Mouse (Mus musculus) lung, embryonic 16.5 days (tissue): ENCODE measurements around the gene Fbxw21. TPM values are rescaled to one million over a fixed set of nuclear protein-coding genes. Genes with fewer than 3 reads are reported as not detected.
"Not testable (repeated sequence)": the region's sequence is repeated elsewhere in the genome, so short reads cannot be mapped to it uniquely, and the experiment has no call there.

ENCODE experiments used
- ATAC-seq: fragments of 200-750 bp; cut with Nextera tagmentation; 2 replicates; pipeline ENCODE4 v1.8.0; 2017; ENCODE audit warnings: low read depth, mild to moderate bottlenecking, moderate library complexity
- H3K27ac ChIP-seq: fragments of 300-500 bp; sonication (generic); 2 replicates; pipeline ENCODE4 v1.5.1; 2014; ENCODE audit warnings: mild to moderate bottlenecking, control low read depth, low read length
- H3K27me3 ChIP-seq: fragments of 300-500 bp; sonication (generic); 2 replicates; pipeline ENCODE4 v1.6.1; 2014; ENCODE audit warnings: low read depth, low read length, mixed read lengths; ENCODE audit not compliant: control insufficient read depth, insufficient read depth
- H3K36me3 ChIP-seq: fragments of 300-500 bp; sonication (generic); 2 replicates; pipeline ENCODE4 v1.6.1; 2014; ENCODE audit warnings: low read length; ENCODE audit not compliant: control insufficient read depth, insufficient read depth
- H3K4me1 ChIP-seq: fragments of 300-500 bp; sonication (generic); replicated peaks from 2 replicates; pipeline ENCODE4 v1.6.1; 2014; ENCODE audit warnings: low read length, mixed read lengths; ENCODE audit not compliant: control insufficient read depth, insufficient read depth
- H3K4me2 ChIP-seq: fragments of 300-500 bp; sonication (generic); 2 replicates; pipeline ENCODE4 v1.6.1; 2014; ENCODE audit warnings: low read depth, low read length, control low read depth
- H3K4me3 ChIP-seq: fragments of 300-500 bp; sonication (generic); 2 replicates; pipeline ENCODE4 v1.5.1; 2014; ENCODE audit warnings: mild to moderate bottlenecking, low read length, control low read depth
- H3K9ac ChIP-seq: fragments of 300-500 bp; sonication (generic); 2 replicates; pipeline ENCODE4 v1.6.1; 2014; ENCODE audit warnings: low read length, control low read depth
- H3K9me3 ChIP-seq: fragments of 300-500 bp; sonication (generic); 2 replicates; pipeline ENCODE4 v1.6.1; 2016; ENCODE audit warnings: low read length; ENCODE audit not compliant: control insufficient read depth
- whole genome bisulfite sequencing: fragments of 180-500 bp; shearing (Covaris S2); extraction: QIAGEN DNeasy Blood & Tissue Kit; methylation state at CpG from one replicate; pipeline ENCODE4 v1.1.7; 2014; 5-methylcytosine and 5-hydroxymethylcytosine counted together
- polyA plus RNA-seq: library from polyadenylated mRNA; unstranded; fragments of >200 nt; fragmentation: Nextera tagmentation; extraction: Ambion mirVana; gene quantifications from 2 replicates; pipeline ENCODE4 v1.2.1, GENCODE M21; 2015

The Fbxw21 gene
- polyA plus RNA-seq = not detected in 2 replicates

GRCm38 (mm10) chr9:109161941-109162340 lies at the start of gene Fbxw21:
Fbxw21 (minus strand) TSS chr9:109162041.
- no peaks in the 10 kb centered on the region for H3K27me3 ChIP-seq
- WGBS = 66% methylated on average over 3 of the region's 3 CpGs
- no peaks in the 10 kb centered on the region for H3K36me3 ChIP-seq
- no peaks in the 10 kb centered on the region for H3K9me3 ChIP-seq
- no peak within 1 kb of the TSS for H3K9ac ChIP-seq
- no peak within 1 kb of the TSS for H3K4me3 ChIP-seq
- no peak within 1 kb of the TSS for H3K27ac ChIP-seq
- H3K4me1 ChIP-seq = no peaks in the 10 kb centered on the region
- no peak for ATAC-seq
- no peak within 1 kb of the TSS for H3K4me2 ChIP-seq

- H3K27ac ChIP-seq, H3K36me3 ChIP-seq, H3K4me2 ChIP-seq, H3K9me3 ChIP-seq, H3K9ac ChIP-seq, ATAC-seq, H3K27me3 ChIP-seq, H3K4me3 ChIP-seq, H3K4me1 ChIP-seq: not testable (repeated sequence)
- WGBS = 69% methylated on average over 1 of the region's 1 CpGs
Observed at GRCm38 (mm10) chr9:109201347-109201746, 39.5 kb upstream of the Fbxw21 start.

- H3K4me1 ChIP-seq = no peaks in the 10 kb centered on the region
- H3K4me2 ChIP-seq = no peak overlapping the region
- WGBS = 88% methylated on average over 1 of the region's 1 CpGs
- H3K27me3 ChIP-seq = no peaks in the 10 kb centered on the region
- no peak overlapping the region for H3K4me3 ChIP-seq
- H3K36me3 ChIP-seq = no peaks in the 10 kb centered on the region
- no peak overlapping the region for H3K27ac ChIP-seq
- no peaks in the 10 kb centered on the region for H3K9me3 ChIP-seq
- ATAC-seq = no peak
- no peak overlapping the region for H3K9ac ChIP-seq
Observed at GRCm38 (mm10) chr9:109200349-109200748, 38.5 kb upstream of the Fbxw21 start.

GRCm38 (mm10) chr9:109199353-109199752 lies 37.5 kb upstream of the Fbxw21 start:
- Histone ChIP-seq H3K4me2 (no peak overlapping the region), H3K9ac (no peak overlapping the region), H3K36me3 (no peaks in the 10 kb centered on the region), H3K27me3 (no peaks in the 10 kb centered on the region), H3K9me3 (no peaks in the 10 kb centered on the region), H3K4me1 (no peaks in the 10 kb centered on the region), H3K4me3 (no peak overlapping the region), H3K27ac (no peak overlapping the region)
- no peak for ATAC-seq
- WGBS = 23% methylated on average over 1 of the region's 1 CpGs

- not testable (repeated sequence) for H3K4me3 ChIP-seq, H3K27ac ChIP-seq, ATAC-seq, H3K4me1 ChIP-seq, H3K9ac ChIP-seq, H3K27me3 ChIP-seq, H3K9me3 ChIP-seq, H3K36me3 ChIP-seq, H3K4me2 ChIP-seq
- 77% methylated on average over 3 of the region's 3 CpGs for WGBS
Observed at GRCm38 (mm10) chr9:109195875-109196274, 34.0 kb upstream of the Fbxw21 start, which contains the start of gene Fbxw13. Fbxw13 (minus strand) TSS chr9:109195975.

- H3K27me3 ChIP-seq = no peaks in the 10 kb centered on the region
- H3K27ac ChIP-seq = no peak overlapping the region
- no peak for ATAC-seq
- no peaks in the 10 kb centered on the region for H3K36me3 ChIP-seq
- H3K4me1 ChIP-seq = no peaks in the 10 kb centered on the region
- no peak overlapping the region for H3K4me2 ChIP-seq
- H3K4me3 ChIP-seq = no peak overlapping the region
- H3K9ac ChIP-seq = no peak overlapping the region
- H3K9me3 ChIP-seq = no peaks in the 10 kb centered on the region
- WGBS = 83% methylated on average over 1 of the region's 1 CpGs
Observed at GRCm38 (mm10) chr9:109177208-109177607, 15.4 kb upstream of the Fbxw21 start.

- Histone ChIP-seq H3K9me3 (no peaks in the 10 kb centered on the region), H3K9ac (no peak overlapping the region), H3K4me3 (no peak overlapping the region), H3K36me3 (no peaks in the 10 kb centered on the region), H3K27ac (no peak overlapping the region), H3K4me1 (no peaks in the 10 kb centered on the region), H3K27me3 (no peaks in the 10 kb centered on the region), H3K4me2 (no peak overlapping the region)
- no peak for ATAC-seq
- WGBS = 82% methylated on average over 1 of the region's 1 CpGs
Observed at GRCm38 (mm10) chr9:109176301-109176700, 14.5 kb upstream of the Fbxw21 start.

- no peaks in the 10 kb centered on the region for H3K4me1 ChIP-seq
- H3K9ac ChIP-seq = no peak overlapping the region
- H3K9me3 ChIP-seq = no peaks in the 10 kb centered on the region
- H3K36me3 ChIP-seq = no peaks in the 10 kb centered on the region
- ATAC-seq = no peak
- H3K4me3 ChIP-seq = no peak overlapping the region
- no peaks in the 10 kb centered on the region for H3K27me3 ChIP-seq
- H3K4me2 ChIP-seq = no peak overlapping the region
- no peak overlapping the region for H3K27ac ChIP-seq
Observed at GRCm38 (mm10) chr9:109167316-109167715, 5.5 kb upstream of the Fbxw21 start.

GRCm38 (mm10) chr9:109140414-109140813 lies 21.4 kb downstream of the Fbxw21 start:
- WGBS = 66% methylated on average over 4 of the region's 4 CpGs
- not testable (repeated sequence) for ATAC-seq, H3K9ac ChIP-seq

GRCm38 (mm10) chr9:109130076-109130475 lies 31.8 kb downstream of the Fbxw21 start:
- Histone ChIP-seq H3K9me3 (no peaks in the 10 kb centered on the region), H3K27me3 (no peaks in the 10 kb centered on the region), H3K9ac (no peak overlapping the region), H3K4me3 (no peak overlapping the region), H3K4me1 (no peaks in the 10 kb centered on the region), H3K27ac (no peak overlapping the region), H3K4me2 (no peak overlapping the region), H3K36me3 (no peaks in the 10 kb centered on the region)
- WGBS = 84% methylated on average over 5 of the region's 5 CpGs
- no peak for ATAC-seq

More at GRCm38 (mm10) chr9:109140414-109140813, 21.4 kb downstream of the Fbxw21 start:
- not testable (repeated sequence) for H3K4me3 ChIP-seq, H3K4me2 ChIP-seq, H3K9me3 ChIP-seq, H3K27ac ChIP-seq, H3K36me3 ChIP-seq, H3K4me1 ChIP-seq, H3K27me3 ChIP-seq
